Mouse (Mus musculus) right cerebral cortex, adult 2 months (tissue): ENCODE measurements at regions not wholly inside any gene's neighbourhood (a gene's known extent, or its start where the extent isn't known, plus 50 kb on each side); places are given as distances from the start of the nearest gene placed in this dataset.

Experiments used
- DNase-seq, 2 experiments: peaks; one replicate each; pipeline ENCODE4 v3.0.0; 2021 to 2022; ENCODE audit warnings: low spot score in 2 of 2

DNA sequence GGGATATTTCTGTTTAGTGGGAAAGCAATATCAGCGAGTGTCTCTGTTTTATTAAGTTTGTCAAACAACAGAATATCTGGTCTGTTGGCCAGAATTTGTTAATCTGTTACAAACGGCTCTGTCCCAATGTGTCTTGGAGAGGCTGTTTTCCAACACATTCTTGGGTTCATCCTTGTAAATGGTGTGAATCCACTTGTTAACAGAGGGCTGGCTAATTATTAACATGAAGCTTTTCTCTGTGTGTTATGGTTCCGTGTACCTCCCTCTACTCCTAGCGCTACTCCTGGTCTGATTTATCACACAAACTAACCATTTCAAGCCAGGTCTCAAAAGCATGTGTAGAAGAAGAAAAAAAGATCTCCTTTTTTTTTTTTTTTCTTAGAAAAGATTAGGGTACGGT lies 60.4 kb downstream of the Pou3f3 start:
- DNase-seq: no peak

GRCm38 (mm10) chr1:42756497-42756896 lies 60.9 kb downstream of the Pou3f3 start:
- DNase-seq: no peak

DNA sequence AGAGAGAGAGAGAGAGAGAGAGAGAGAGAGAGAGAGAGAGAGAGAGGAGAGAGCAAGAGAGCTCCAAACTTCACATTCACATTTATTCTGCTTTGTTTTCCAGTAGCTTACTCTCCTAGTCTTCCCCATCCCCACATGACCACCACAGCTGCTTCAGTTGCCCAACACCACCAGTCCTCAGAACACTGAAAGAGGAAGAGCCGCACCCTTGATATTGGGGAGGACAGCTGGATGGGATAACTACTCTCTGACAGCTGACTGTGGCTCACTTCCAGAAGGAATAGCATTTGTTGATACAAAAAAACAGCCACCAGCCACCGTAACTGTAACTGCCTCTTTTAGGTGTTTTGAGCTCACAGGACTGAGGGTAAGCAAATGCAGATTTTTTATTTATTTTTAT lies 67.9 kb downstream of the Pou3f3 start:
- no peak for DNase-seq

DNA sequence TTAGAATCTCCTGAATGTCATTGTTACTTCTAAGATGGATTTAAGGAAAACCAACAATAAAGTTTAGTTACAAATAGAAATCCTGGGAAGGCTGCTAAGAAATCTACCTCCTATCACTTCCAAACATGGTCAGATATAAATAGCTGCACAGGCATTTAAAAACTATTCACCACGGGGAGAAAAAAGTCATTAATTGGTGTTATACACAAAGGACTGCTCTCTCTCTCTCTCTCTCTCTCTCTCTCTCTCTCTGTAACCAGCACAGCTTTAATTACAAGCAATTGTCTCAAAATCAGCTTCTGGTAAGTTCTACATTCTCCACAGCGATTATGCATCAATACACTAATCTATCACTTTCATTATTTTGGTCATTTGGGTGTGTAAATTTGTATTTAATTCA lies 68.5 kb downstream of the Pou3f3 start:
- no peak for DNase-seq

GRCm38 (mm10) chr1:42770085-42770484 lies 74.5 kb downstream of the Pou3f3 start:
- DNase-seq: no peak

DNA sequence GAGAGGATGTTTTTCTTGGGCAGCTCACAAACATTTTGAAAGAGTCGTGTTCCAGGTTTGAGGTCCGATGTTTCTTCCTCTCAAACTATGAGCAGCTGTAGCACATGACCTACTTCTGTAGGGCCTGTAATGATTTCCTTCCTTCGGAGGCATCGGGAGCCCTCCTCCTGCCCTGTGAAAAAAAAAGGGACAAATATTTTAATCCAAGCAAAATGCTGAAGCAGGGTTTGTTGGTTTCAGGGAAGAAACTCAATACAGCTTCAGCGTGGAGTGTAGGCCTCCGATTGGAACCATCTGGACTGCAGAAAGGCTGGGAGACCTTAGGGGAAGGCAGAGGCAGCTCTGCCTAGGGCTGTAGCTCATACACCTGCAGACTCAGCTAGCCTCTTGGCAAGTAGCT lies 76.4 kb downstream of the Pou3f3 start:
- DNase-seq: no peak

GRCm38 (mm10) chr1:42773851-42774464 lies 77.1 kb upstream of the Mrps9 start:
- DNase-seq: peak; percentile 17 to 61

DNA sequence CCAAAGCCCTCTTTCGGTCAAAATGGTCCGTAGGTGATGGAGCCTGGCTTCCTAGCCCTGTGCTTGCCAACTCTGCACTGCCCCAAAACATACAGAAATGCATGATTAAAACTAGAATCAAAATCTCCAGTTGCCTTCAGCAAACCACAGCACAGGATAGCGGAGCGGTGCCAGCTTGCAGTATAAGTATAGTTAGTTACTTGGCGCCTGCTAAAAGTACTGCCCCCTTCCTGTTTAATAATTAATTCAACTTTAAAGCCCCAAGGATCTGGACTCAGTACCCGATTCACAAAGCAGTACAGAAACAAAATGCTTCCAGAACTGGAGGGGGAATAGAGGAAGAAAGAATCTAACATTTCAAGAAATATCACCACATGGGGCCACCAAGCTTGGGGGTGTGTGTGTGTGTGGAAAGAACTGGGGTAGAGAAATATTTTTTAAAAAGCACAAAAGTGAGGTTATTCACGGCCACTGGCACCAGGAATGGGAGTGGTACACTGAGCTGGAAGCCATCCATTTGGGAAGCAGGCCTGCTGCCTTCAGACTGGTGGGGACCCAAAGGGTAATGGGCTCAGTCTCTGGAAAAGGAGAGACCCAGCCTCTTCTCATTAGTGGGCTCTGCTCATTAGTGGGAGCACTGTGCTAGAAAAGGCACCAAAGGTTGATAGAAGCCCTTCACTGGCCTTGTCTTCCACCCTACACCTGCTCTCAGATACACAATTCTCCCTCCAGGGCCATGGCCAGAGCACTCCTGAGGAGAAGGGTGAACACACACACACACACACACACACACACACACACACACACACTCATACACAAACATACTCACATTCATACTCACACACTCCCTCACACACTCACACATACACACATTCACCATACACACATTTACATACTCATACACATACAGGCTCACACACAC lies 75.8 kb upstream of the Mrps9 start:
- DNase-seq: no peak

DNA sequence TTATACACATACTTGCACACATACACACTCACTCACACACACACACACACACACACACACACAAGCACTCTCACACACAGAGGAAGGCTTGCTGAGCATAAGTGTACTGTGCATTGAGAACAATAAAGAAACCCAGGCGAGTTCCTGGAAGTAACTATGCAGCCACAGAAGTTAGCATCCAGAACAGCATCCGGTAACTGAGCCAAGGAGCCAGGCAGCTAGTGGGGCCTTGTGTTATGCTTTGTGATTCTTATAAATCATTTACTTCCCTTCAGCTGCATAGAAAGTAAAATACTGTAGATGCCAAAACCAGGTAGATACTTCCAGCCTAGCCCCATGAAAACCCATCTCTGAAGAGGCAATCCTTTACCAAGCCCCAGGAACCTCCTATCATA lies 75.1 kb upstream of the Mrps9 start:
- DNase-seq: no peak

GRCm38 (mm10) chr1:42777416-42777815 lies 73.6 kb upstream of the Mrps9 start:
- DNase-seq: no peak

DNA sequence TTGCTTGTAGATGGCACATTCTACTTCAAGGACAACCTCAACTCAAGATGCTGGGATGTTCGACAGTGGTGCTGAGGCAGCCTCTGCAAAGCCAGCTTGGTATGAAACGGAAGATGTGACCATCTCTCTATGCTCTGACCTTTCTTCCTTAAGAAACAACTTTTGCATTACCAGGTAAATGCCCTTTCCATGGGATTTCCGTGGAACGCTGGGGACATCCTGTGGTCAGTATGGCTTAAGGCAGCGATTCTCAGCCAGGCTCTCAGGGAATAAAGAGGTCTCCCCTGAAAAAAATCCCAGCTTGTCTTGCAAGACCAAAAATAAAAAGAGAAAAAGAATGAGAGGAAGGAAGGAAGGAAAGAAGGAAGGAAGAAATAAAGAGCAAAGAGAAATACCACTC lies 71.3 kb upstream of the Mrps9 start:
- peak in 1 of 2 experiments; percentile 43 for DNase-seq

- no peak for DNase-seq
Measured at GRCm38 (mm10) chr1:42780266-42780665, 70.8 kb upstream of the Mrps9 start.

- no peak for DNase-seq
Measured at GRCm38 (mm10) chr1:42781533-42781932, 69.5 kb upstream of the Mrps9 start.

DNA sequence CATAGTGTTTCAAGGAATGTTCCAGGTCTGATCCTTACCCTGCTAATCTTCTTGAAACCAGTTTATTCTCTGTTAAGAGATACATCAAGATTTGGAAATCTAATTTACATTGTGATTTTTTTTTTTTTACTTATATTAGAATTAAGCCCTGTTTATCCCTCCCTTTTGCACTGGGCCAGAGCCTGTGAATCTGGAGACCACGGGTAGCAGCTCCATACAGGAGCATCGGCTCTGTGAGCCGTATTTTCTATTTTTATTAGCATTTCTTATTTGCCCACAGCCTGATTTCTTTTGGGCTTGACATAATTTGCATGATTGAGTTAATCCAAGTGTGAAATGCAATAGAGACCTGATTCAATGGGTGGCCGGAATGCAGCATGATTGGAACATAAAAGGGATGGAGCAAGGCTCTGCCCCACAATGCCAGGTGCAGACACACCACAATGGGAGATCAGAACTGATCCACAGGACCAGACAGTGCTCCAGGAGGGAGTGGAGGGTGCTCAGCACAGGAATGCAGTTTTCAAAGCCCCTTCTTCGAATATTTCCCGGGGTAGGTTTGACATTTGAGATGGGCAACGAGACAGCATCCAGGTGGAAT lies 67.9 kb upstream of the Mrps9 start:
- no peak for DNase-seq

DNA sequence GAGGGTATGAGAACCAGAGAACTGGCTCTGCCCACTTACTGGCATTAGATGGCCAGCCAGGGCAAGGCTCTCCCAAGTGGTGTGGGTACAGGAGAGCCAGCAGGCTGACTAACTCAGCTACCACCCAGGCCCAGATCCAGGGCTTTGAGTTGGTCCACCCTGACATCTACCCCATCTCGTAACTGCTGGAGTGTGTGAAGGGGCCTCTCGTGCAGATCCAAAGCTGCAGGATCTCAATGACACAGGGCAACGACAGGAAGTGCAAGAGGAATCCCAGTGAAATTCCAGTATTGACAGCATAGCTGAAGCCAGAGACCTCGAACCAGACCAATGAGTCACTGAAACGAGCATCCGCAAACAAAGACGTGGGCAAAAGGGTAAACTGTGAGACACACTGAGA lies 63.8 kb upstream of the Mrps9 start:
- DNase-seq: no peak

- DNase-seq: no peak
Measured at GRCm38 (mm10) chr1:42788413-42788812, 62.6 kb upstream of the Mrps9 start.
